Mouse (Mus musculus): ENCODE results near the gene Macf1.

GRCm38 (mm10) chr4:123558496-123558895 lies 125.7 kb downstream of the Macf1 start:
- TF ChIP-seq CTCF (IDR thresholded peaks at IDR 0.05; ENCODE audit: low read depth, low read length) (no peak), GATA1 (IDR thresholded peaks at IDR 0.05; ENCODE audit: borderline replicate concordance, low read length) (no peak)
